Mouse (Mus musculus) intestine, embryonic 16.5 days (tissue): Measurements from ENCODE around the gene Pabpc4. TPM values are rescaled to one million over a fixed set of nuclear protein-coding genes. Genes with fewer than 3 reads are reported as not detected.
A peak's percentile ranks its signal among the peaks of the same experiment; 100 is the strongest.
"Not testable (repeated sequence)": the region's sequence is repeated elsewhere in the genome, so short reads cannot be mapped to it uniquely, and the experiment has no call there.

Experiments
- ATAC-seq: fragments of 200-750 bp; cut with Nextera tagmentation; 2 replicates; pipeline ENCODE4 v1.8.0; 2017; ENCODE audit warnings: moderate TSS enrichment, moderate library complexity
- H3K27ac ChIP-seq: fragments of 300-500 bp; sonication (generic); 2 replicates; pipeline ENCODE4 v1.5.1; 2014; ENCODE audit warnings: mild to moderate bottlenecking, low read length
- H3K27me3 ChIP-seq: fragments of 300-500 bp; sonication (generic); replicated peaks from 2 replicates; pipeline ENCODE4 v1.6.1; 2014; ENCODE audit warnings: low read length, control low read depth, mixed read lengths; ENCODE audit not compliant: control insufficient read depth, insufficient read depth
- H3K36me3 ChIP-seq: fragments of 300-500 bp; sonication (generic); 2 replicates; pipeline ENCODE4 v1.6.1; 2014; ENCODE audit warnings: low read length, control low read depth; ENCODE audit not compliant: control insufficient read depth, insufficient read depth
- H3K4me1 ChIP-seq: fragments of 300-500 bp; sonication (generic); 2 replicates; pipeline ENCODE4 v1.6.1; 2014; ENCODE audit warnings: low read length, control low read depth, mixed read lengths; ENCODE audit not compliant: control insufficient read depth, insufficient read depth
- H3K4me2 ChIP-seq: fragments of 300-500 bp; sonication (generic); 2 replicates; pipeline ENCODE4 v1.6.1; 2014; ENCODE audit warnings: low read depth, low read length, control low read depth
- H3K4me3 ChIP-seq: fragments of 300-500 bp; sonication (generic); 2 replicates; pipeline ENCODE4 v1.5.1; 2014; ENCODE audit warnings: mild to moderate bottlenecking, low read length
- H3K9ac ChIP-seq: fragments of 300-500 bp; sonication (generic); 2 replicates; pipeline ENCODE4 v1.6.1; 2014; ENCODE audit warnings: low read depth, low read length
- H3K9me3 ChIP-seq: fragments of 300-500 bp; sonication (generic); 2 replicates; pipeline ENCODE4 v1.6.1; 2016; ENCODE audit warnings: low read length, control low read depth; ENCODE audit not compliant: control insufficient read depth
- WGBS: fragments of 180-500 bp; shearing (Covaris S2); extraction: QIAGEN DNeasy Blood & Tissue Kit; methylation state at CpG from one replicate; pipeline ENCODE4 v1.1.7; 2014; 5-methylcytosine and 5-hydroxymethylcytosine counted together
- polyA plus RNA-seq: library from polyadenylated mRNA; unstranded; fragments of >200 nt; fragmentation: Nextera tagmentation; extraction: Ambion mirVana; gene quantifications from 2 replicates; pipeline ENCODE4 v1.2.1, GENCODE M21; 2015

Gene Pabpc4
- polyA plus RNA-seq, 1 experiment from 2014 or later: 36.7 TPM

- H3K27me3 ChIP-seq, H3K9me3 ChIP-seq, ATAC-seq, H3K27ac ChIP-seq, H3K4me1 ChIP-seq, H3K4me2 ChIP-seq, H3K9ac ChIP-seq, H3K4me3 ChIP-seq: not testable (repeated sequence)
- H3K36me3 ChIP-seq: peaks cover 53% of the 10 kb centered on the region
- 88% methylated on average over 15 of the region's 15 CpGs for WGBS
These were observed 32.9 kb downstream of the Pabpc4 start for GRCm38 (mm10) chr4:123295026-123295425.

GRCm38 (mm10) chr4:123295516-123296147 is 33.5 kb downstream of the Pabpc4 start:
- H3K9ac ChIP-seq: no peak overlapping the region
- H3K9me3 ChIP-seq: no peaks in the 10 kb centered on the region
- no peak for ATAC-seq
- no peaks in the 10 kb centered on the region for H3K27me3 ChIP-seq
- no peak overlapping the region for H3K4me2 ChIP-seq
- no peak overlapping the region for H3K27ac ChIP-seq
- peaks cover 56% of the 10 kb centered on the region for H3K36me3 ChIP-seq
- WGBS: 88% methylated on average over 21 of the region's 21 CpGs
- no peak overlapping the region for H3K4me3 ChIP-seq
- no peaks in the 10 kb centered on the region for H3K4me1 ChIP-seq

- Histone ChIP-seq H3K27ac (no peak overlapping the region), H3K4me1 (no peaks in the 10 kb centered on the region), H3K9me3 (no peaks in the 10 kb centered on the region), H3K4me3 (no peak overlapping the region), H3K4me2 (no peak overlapping the region), H3K9ac (no peak overlapping the region), H3K36me3 (peaks cover 51% of the 10 kb centered on the region), H3K27me3 (no peaks in the 10 kb centered on the region)
- ATAC-seq: no peak
- 84% methylated on average over 5 of the region's 5 CpGs for WGBS
These were observed 34.0 kb downstream of the Pabpc4 start for GRCm38 (mm10) chr4:123296148-123296534.

GRCm38 (mm10) chr4:123297195-123297960 is 35.2 kb downstream of the Pabpc4 start:
- Histone ChIP-seq H3K4me2 (no peak overlapping the region), H3K9ac (no peak overlapping the region), H3K36me3 (peaks cover 51% of the 10 kb centered on the region), H3K27ac (no peak overlapping the region), H3K9me3 (no peaks in the 10 kb centered on the region), H3K4me1 (no peaks in the 10 kb centered on the region), H3K27me3 (no peaks in the 10 kb centered on the region), H3K4me3 (no peak overlapping the region)
- 91% methylated on average over 22 of the region's 22 CpGs for WGBS
- ATAC-seq: no peak

GRCm38 (mm10) chr4:123298226-123298625 is 36.1 kb downstream of the Pabpc4 start:
- Histone ChIP-seq H3K27ac (no peak overlapping the region), H3K27me3 (no peaks in the 10 kb centered on the region), H3K4me3 (no peak overlapping the region), H3K36me3 (peaks cover 53% of the 10 kb centered on the region), H3K9ac (no peak overlapping the region), H3K4me1 (no peaks in the 10 kb centered on the region), H3K9me3 (no peaks in the 10 kb centered on the region), H3K4me2 (no peak overlapping the region)
- ATAC-seq: no peak
- 81% methylated on average over 4 of the region's 4 CpGs for WGBS

- Histone ChIP-seq H3K27me3 (no peaks in the 10 kb centered on the region), H3K27ac (no peak overlapping the region), H3K4me2 (no peak overlapping the region), H3K4me1 (no peaks in the 10 kb centered on the region), H3K9me3 (no peaks in the 10 kb centered on the region), H3K9ac (no peak overlapping the region), H3K4me3 (no peak overlapping the region), H3K36me3 (peaks cover 50% of the 10 kb centered on the region)
- ATAC-seq: no peak
- 92% methylated on average over 11 of the region's 11 CpGs for WGBS
These were observed 37.0 kb downstream of the Pabpc4 start for GRCm38 (mm10) chr4:123298980-123299670.

- Histone ChIP-seq H3K27me3 (no peaks in the 10 kb centered on the region), H3K9ac (no peak overlapping the region), H3K9me3 (no peaks in the 10 kb centered on the region), H3K4me1 (no peaks in the 10 kb centered on the region), H3K4me2 (no peak overlapping the region), H3K27ac (no peak overlapping the region), H3K4me3 (no peak overlapping the region), H3K36me3 (peaks cover 15% of the 10 kb centered on the region)
- WGBS: 25% methylated on average over 3 of the region's 3 CpGs
- ATAC-seq: peak; percentile 58
These were observed 43.6 kb downstream of the Pabpc4 start for GRCm38 (mm10) chr4:123305789-123306188.

- H3K9ac ChIP-seq: no peak overlapping the region
- H3K36me3 ChIP-seq: peaks cover 15% of the 10 kb centered on the region
- no peak overlapping the region for H3K4me3 ChIP-seq
- no peaks in the 10 kb centered on the region for H3K9me3 ChIP-seq
- WGBS: 89% methylated on average over 10 of the region's 10 CpGs
- no peak overlapping the region for H3K4me2 ChIP-seq
- ATAC-seq: no peak
- no peaks in the 10 kb centered on the region for H3K27me3 ChIP-seq
- no peaks in the 10 kb centered on the region for H3K4me1 ChIP-seq
- no peak overlapping the region for H3K27ac ChIP-seq
These were observed 44.8 kb downstream of the Pabpc4 start for GRCm38 (mm10) chr4:123306999-123307398.

GRCm38 (mm10) chr4:123308292-123308691 is 46.1 kb downstream of the Pabpc4 start:
- H3K4me2 ChIP-seq: no peak overlapping the region
- H3K9ac ChIP-seq: no peak overlapping the region
- no peaks in the 10 kb centered on the region for H3K4me1 ChIP-seq
- ATAC-seq: no peak
- H3K4me3 ChIP-seq: no peak overlapping the region
- H3K27me3 ChIP-seq: no peaks in the 10 kb centered on the region
- no peaks in the 10 kb centered on the region for H3K9me3 ChIP-seq
- WGBS: 49% methylated on average over 3 of the region's 3 CpGs
- H3K27ac ChIP-seq: no peak overlapping the region
- H3K36me3 ChIP-seq: 0 out of 2 replicates have a peak, but pooled peaks cover 5% of the 10 kb centered on the region
